In the genomic region with DNA sequence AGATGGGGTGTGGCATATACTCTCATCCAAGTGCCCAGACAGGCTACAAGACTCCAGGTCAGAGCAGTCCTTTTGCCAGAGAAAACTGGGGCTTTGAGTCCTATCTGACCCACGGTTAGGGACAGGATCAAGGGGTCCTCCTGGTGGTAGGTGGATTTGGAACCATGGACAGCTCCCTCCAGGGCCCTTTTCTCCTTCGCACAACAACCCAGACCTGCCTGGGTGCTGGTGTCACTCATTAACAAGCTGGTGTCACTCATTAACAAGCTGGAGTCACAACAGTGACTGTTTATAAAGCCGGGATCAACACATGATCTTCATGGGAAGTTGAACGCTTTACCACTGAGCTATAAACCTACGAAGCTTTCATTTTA, we compare ENCODE assay signal across 10 mouse cellular contexts.
DNase-seq lines count a peak whose midpoint lies in the region; ATAC-seq and TF ChIP-seq lines count a peak whose summit lies in the region.
"Had no signal": no experiment of that assay in that cellular context is flagged by ENCODE, and none has a peak within 500 bp of the region (broad histone marks: within the 10 kb centered on the region; RNA-seq: fewer than 3 reads in every experiment).

No protein-coding gene starts in this region.

- peak overlapping the region; percentile 7; the same call in 1 of the 2 replicates for H3K27ac ChIP-seq in midbrain, embryonic 15.5 days
- no peak overlapping the region; the same call in 1 of the 2 replicates for H3K27ac ChIP-seq in midbrain, embryonic 10.5 days (replicated peaks)
- peak overlapping the region; percentile 68; the same call in 1 of the 2 replicates for H3K27ac ChIP-seq in hindbrain, embryonic 13.5 days
- H3K27ac ChIP-seq in cerebellum, adult 2 months (ENCODE audit: insufficient read depth, low read length) = no peak overlapping the region
- H3K27ac ChIP-seq: embryonic facial prominence, embryonic 12.5 days; lung, embryonic 15.5 days had no signal

- 33% methylated on average over 5 of the region's 5 CpGs for WGBS in midbrain, embryonic 15.5 days
- 30% methylated on average over 5 of the region's 5 CpGs for WGBS in midbrain, embryonic 10.5 days
- WGBS in hindbrain, embryonic 13.5 days = 24% methylated on average over 5 of the region's 5 CpGs
- 34% methylated on average over 5 of the region's 5 CpGs for WGBS in cerebellum, adult 2 months

- TF ChIP-seq POLR2A in cerebellum, adult 2 months (IDR thresholded peaks at IDR 0.05; ENCODE audit: borderline replicate concordance, insufficient read depth, low read length) = no peak

- H3K4me1 ChIP-seq in midbrain, embryonic 15.5 days = peaks cover 31% of the 10 kb centered on the region
- peaks cover 34% of the 10 kb centered on the region for H3K4me1 ChIP-seq in midbrain, embryonic 10.5 days
- peaks cover 62% of the 10 kb centered on the region for H3K4me1 ChIP-seq in hindbrain, embryonic 13.5 days (replicated peaks)
- H3K4me1 ChIP-seq in cerebellum, adult 2 months (ENCODE audit: control insufficient read depth, insufficient read depth, low read length) = 0 out of 2 replicates have a peak, but pooled peaks cover 3% of the 10 kb centered on the region
- H3K4me1 ChIP-seq: embryonic facial prominence, embryonic 12.5 days; lung, embryonic 15.5 days had no signal

- no peaks in the 10 kb centered on the region for H3K36me3 ChIP-seq in midbrain, embryonic 15.5 days (replicated peaks)
- no peaks in the 10 kb centered on the region for H3K36me3 ChIP-seq in midbrain, embryonic 10.5 days
- no peaks in the 10 kb centered on the region for H3K36me3 ChIP-seq in hindbrain, embryonic 13.5 days
- H3K36me3 ChIP-seq: embryonic facial prominence, embryonic 12.5 days; lung, embryonic 15.5 days had no signal

- H3K9ac ChIP-seq in midbrain, embryonic 15.5 days = no peak overlapping the region
- H3K9ac ChIP-seq in hindbrain, embryonic 13.5 days = no peak overlapping the region
- H3K9ac ChIP-seq: embryonic facial prominence, embryonic 12.5 days; lung, embryonic 15.5 days had no signal

- H3K27me3 ChIP-seq in midbrain, embryonic 15.5 days (replicated peaks) = no peaks in the 10 kb centered on the region
- peaks cover 29% of the 10 kb centered on the region for H3K27me3 ChIP-seq in midbrain, embryonic 10.5 days (ENCODE audit: low read depth, poor library complexity, severe bottlenecking)
- 0 out of 2 replicates have a peak, but pooled peaks cover 20% of the 10 kb centered on the region for H3K27me3 ChIP-seq in hindbrain, embryonic 13.5 days
- H3K27me3 ChIP-seq in cerebellum, adult 2 months (ENCODE audit: control insufficient read depth, insufficient read depth, low read length) = no peaks in the 10 kb centered on the region

- 0 out of 2 replicates have a peak overlapping the region, but pooled peaks have one; percentile 4 for H3K4me2 ChIP-seq in midbrain, embryonic 15.5 days
- 0 out of 2 replicates have a peak overlapping the region, but pooled peaks have one; percentile 7 for H3K4me2 ChIP-seq in hindbrain, embryonic 13.5 days
- H3K4me2 ChIP-seq: embryonic facial prominence, embryonic 12.5 days; lung, embryonic 15.5 days had no signal

- H3K4me3 ChIP-seq in midbrain, embryonic 15.5 days = no peak overlapping the region
- no peak overlapping the region for H3K4me3 ChIP-seq in midbrain, embryonic 10.5 days
- no peak overlapping the region for H3K4me3 ChIP-seq in hindbrain, embryonic 13.5 days
- no peak overlapping the region for H3K4me3 ChIP-seq in cerebellum, adult 2 months (replicated peaks; ENCODE audit: insufficient read depth, low read depth, low read length)
- H3K4me3 ChIP-seq: embryonic facial prominence, embryonic 12.5 days; lung, embryonic 15.5 days had no signal

- DNase-seq in midbrain, embryonic 10.5 days (ENCODE audit: low spot score) = no peak
- DNase-seq in kidney, postnatal 25 days = peak; percentile 86 to 87
- DNase-seq in ovary, postnatal 14 days (ENCODE audit: low spot score) = peak; percentile 12
- DNase-seq in right cerebral cortex, adult 2 months (ENCODE audit: low spot score in 2 of 2) = no peak
- DNase-seq in cerebellum, adult 2 months = no peak

- no peak for TF ChIP-seq CTCF in cerebellum, adult 2 months (IDR thresholded peaks at IDR 0.05; ENCODE audit: borderline replicate concordance, insufficient read depth, low read depth, low read length)

- ATAC-seq in midbrain, embryonic 15.5 days (replicated peaks) = no peak
- ATAC-seq in hindbrain, embryonic 13.5 days (ENCODE audit: low FRiP score) = no peak
- no peak for ATAC-seq in inflammation-experienced regulatory T-cells, adult 6 months

- no peaks in the 10 kb centered on the region for H3K9me3 ChIP-seq in midbrain, embryonic 15.5 days
- H3K9me3 ChIP-seq in midbrain, embryonic 10.5 days (replicated peaks) = no peaks in the 10 kb centered on the region
- no peaks in the 10 kb centered on the region for H3K9me3 ChIP-seq in hindbrain, embryonic 13.5 days
- H3K9me3 ChIP-seq: embryonic facial prominence, embryonic 12.5 days; lung, embryonic 15.5 days had no signal

Comparison
In these comparisons a context has a peak if more than half of its experiments do, and no peak if none do; other contexts are left out.
1. H3K27ac ChIP-seq: peak in midbrain, embryonic 15.5 days (single experiment) and hindbrain, embryonic 13.5 days (single experiment); none in midbrain, embryonic 10.5 days (single experiment) and cerebellum, adult 2 months (single experiment).
2. DNase-seq: peak in kidney, postnatal 25 days (2 of 2) and ovary, postnatal 14 days (single experiment); none in midbrain, embryonic 10.5 days (single experiment), right cerebral cortex, adult 2 months (0 of 2) and cerebellum, adult 2 months (0 of 2).